Mouse (Mus musculus): ENCODE measurements around the gene Lrba.

Lrba gene

GRCm38 (mm10) chr3:86560281-86561022 is 336.0 kb downstream of the Lrba start:
- DNase-seq (ENCODE audit: low read depth, low spot score), result no peak

DNA sequence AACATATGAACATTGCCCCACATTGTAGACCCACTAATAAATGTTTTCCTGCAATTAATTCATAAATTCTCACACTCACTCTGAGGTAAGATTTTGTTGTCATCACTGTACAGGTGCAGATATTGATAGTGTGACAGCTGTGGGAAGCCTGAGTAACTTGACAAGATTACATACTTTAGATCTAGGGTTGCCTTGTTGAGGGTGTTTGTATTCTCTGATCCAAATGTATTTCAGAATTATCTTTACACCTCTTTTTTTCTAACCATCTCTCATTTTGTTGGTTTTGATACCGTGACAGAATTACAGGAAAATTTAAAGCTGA is 336.5 kb downstream of the Lrba start:
- DNase-seq (ENCODE audit: low read depth, low spot score), result no peak

DNA sequence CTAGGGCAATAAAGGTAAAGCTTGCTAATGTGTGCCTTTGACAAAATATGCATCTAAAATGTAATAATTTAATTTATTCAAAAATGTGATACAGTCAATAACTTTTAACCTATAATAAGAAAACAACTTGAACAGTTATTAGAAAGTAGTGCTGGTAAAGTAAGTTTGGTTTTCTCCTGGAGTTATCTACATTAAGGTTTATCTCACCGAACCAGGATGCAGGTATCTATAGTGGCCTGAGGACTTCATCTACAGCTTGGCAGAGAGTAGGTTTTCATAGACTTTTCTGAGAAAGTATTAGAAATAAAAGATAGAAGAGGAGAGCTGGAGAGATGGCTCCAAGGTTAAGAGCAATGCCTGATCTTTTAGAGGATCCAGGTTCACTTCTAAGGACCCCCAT is 336.9 kb downstream of the Lrba start:
- no peak for DNase-seq (ENCODE audit: low read depth, low spot score)

GRCm38 (mm10) chr3:86567312-86567711 is 342.8 kb downstream of the Lrba start:
- DNase-seq (ENCODE audit: low read depth, low spot score), result no peak

- DNase-seq (ENCODE audit: low read depth, low spot score), result no peak
Observed at GRCm38 (mm10) chr3:86571518-86571917, 347.0 kb downstream of the Lrba start.

GRCm38 (mm10) chr3:86572519-86573244 is 348.2 kb downstream of the Lrba start:
- no peak for DNase-seq (ENCODE audit: low read depth, low spot score)

DNA sequence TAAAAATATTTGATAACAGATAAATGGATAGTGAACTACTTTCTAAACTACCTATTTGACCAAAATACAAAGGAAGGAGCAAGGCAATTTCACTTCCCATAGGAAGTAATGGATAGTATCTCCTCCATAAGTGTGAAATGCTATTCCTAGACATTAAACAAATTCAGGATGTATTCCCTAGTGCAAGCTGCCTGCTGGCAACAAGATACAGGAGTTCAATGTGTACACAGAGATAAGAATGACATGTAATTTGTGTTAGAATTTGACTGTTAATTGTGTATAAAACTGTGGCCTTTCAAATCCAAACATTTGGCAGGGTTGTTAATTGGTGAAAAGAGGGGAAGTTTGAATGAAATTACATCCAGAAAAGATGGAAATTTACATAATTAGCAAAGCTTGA is 350.8 kb downstream of the Lrba start:
- no peak for DNase-seq (ENCODE audit: low read depth, low spot score)

DNA sequence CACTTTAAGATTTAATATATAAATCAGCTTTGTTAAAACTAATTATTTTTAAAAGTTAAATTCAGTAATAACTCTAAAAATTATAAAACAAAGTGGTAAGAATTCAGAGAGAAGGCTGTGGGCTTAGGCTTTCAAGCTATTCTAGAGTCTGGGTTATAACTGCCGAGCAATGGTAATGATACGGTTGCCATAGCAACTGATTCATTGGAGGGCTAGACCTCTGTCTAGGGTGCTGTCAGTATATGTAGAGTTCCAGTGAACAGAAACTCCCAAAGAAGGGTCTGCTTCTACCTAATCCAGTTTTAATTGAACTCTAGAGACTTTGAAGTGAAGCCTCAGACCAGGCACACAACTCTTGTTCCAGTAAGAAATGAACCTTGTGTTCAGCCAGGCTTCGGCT is 377.8 kb downstream of the Lrba start:
- DNase-seq (ENCODE audit: low read depth, low spot score), result peak; percentile 17

DNA sequence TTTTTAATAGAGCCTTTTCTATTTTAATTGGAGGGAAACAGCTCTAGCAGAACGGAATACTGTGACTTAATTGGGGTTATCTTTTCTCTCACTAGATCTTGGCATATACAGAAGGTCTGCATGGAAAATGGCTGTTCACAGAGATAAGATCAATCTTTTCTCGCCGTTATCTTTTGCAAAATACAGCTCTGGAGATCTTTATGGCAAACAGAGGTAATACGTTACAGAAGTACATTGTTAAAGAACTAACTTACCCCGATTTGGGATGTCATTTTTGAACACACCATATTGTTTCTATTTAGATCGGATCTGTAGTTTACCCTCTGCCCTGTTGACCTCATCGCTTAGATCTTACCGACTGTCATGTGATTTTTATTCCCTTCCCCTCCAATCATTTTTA is 381.3 kb downstream of the Lrba start:
- no peak for DNase-seq (ENCODE audit: low read depth, low spot score)

- DNase-seq (ENCODE audit: low read depth, low spot score), result no peak
Observed at GRCm38 (mm10) chr3:86627008-86627743, 402.7 kb downstream of the Lrba start.

DNA sequence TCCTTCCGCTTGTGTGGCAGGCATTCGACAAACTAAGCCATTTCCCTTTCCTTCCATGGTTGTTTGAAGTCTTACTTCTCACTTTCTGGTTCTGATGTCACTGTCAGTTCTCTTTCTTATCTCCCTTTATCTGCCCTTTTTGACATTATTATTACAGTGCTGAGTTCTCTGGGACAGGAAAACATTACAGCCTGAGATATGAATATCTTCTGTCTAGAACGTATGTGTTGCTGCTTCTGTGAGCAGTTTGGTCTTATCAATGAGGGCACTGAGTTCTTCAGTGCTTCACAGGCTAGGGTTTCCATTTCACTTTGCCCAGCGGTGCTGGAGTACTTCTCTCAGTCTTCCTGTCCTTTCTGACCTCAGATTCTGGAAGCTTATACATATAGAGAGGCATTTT is 404.9 kb downstream of the Lrba start:
- no peak for DNase-seq (ENCODE audit: low read depth, low spot score)

DNA sequence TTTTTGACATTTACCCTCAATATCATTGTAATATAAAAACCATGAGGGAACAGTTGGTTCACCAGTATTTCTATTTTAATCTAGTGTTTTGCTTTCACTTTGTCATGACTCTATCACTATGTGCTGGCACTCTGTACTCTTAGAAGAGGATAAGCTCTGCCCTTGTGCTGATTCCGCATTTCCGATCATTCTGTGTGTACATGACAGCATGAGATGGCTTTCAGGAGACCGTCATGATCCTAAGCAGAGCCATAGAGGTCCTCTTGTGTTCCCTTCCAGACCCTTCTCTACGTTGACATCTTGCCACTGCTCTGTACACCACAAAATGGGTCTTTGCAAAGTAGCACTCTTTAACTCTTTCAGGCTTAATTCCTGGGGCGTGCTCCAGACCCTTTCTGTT is 411.0 kb downstream of the Lrba start:
- DNase-seq (ENCODE audit: low read depth, low spot score), result no peak

- DNase-seq (ENCODE audit: low read depth, low spot score), result no peak
Observed at GRCm38 (mm10) chr3:86635940-86636339, 411.5 kb downstream of the Lrba start.

DNA sequence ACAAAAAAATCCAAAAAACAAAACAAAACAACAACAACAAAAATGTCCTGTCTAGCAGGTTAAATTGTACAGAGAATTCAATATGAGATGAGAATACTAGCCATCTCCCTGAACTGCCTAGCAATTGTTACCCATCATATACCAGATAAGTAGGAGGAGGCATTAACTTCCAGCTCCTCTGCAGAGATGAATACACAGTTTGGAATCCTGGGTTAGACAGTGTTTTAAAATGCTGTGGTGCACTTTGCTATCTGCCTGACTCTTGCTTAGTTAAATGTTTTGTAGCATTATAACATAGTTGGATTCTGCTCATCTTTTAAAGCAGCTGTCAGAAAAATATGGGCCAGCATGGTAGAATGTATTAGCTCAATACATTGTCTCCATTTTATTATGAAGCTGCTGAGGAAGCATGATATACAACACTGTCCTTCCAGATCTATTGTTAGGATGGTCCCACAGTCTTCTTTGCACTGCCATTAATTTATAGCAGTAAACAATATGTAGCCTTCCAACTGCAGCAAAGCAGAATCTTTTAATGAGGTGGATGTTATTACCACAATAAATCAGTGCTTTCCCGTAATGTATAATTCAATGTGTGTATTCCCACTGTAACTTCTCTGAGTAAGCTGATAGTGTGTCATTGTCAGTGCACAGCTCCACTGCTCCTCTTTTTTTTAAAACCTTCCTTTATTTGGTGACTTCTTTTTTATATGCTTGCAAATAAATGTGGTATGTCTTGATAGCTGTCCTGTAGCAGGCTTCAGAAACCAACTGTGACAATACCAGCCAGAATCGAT is 414.3 kb downstream of the Lrba start:
- DNase-seq (ENCODE audit: low read depth, low spot score), result no peak

GRCm38 (mm10) chr3:86641393-86641792 is 416.9 kb downstream of the Lrba start:
- DNase-seq (ENCODE audit: low read depth, low spot score), result no peak

- DNase-seq (ENCODE audit: low read depth, low spot score), result no peak
Observed at GRCm38 (mm10) chr3:86641796-86642195, 417.3 kb downstream of the Lrba start.

- DNase-seq (ENCODE audit: low read depth, low spot score), result no peak
Observed at GRCm38 (mm10) chr3:86646771-86647170, 422.3 kb downstream of the Lrba start.

GRCm38 (mm10) chr3:86651006-86651405 is 426.5 kb downstream of the Lrba start:
- no peak for DNase-seq (ENCODE audit: low read depth, low spot score)

GRCm38 (mm10) chr3:86659326-86659725 is 434.8 kb downstream of the Lrba start:
- DNase-seq (ENCODE audit: low read depth, low spot score), result no peak

- DNase-seq (ENCODE audit: low read depth, low spot score), result no peak
Observed at GRCm38 (mm10) chr3:86664399-86664798, 439.9 kb downstream of the Lrba start.

- DNase-seq (ENCODE audit: low read depth, low spot score), result peak; percentile 33
Observed at GRCm38 (mm10) chr3:86668146-86668545, 443.7 kb downstream of the Lrba start.
